In genomic region chr11:22286885-22287512, GRCm38 (mm10) we compare ENCODE assay signal across 8 mouse cellular contexts. TPM values are rescaled to one million over a fixed set of nuclear protein-coding genes. Genes with fewer than 3 reads are reported as not detected.
DNase-seq lines count a peak whose midpoint lies in the region; ATAC-seq lines count a peak whose summit lies in the region.

No protein-coding gene starts in this region.

- peak; percentile 99 for DNase-seq in adipocyte (ENCODE audit: low spot score)
- peak; percentile 97 for DNase-seq in embryo, embryonic 10 days (ENCODE audit: low spot score)
- DNase-seq in gastrocnemius, postnatal 10 days = peak; percentile 91
- DNase-seq in induced T-regulatory cell, adult 2 months (ENCODE audit: low read depth) = peak; percentile 95
- DNase-seq in left cerebral cortex, adult 9 months (ENCODE audit: low spot score in 2 of 2) = peak; percentile 91 to 97
- DNase-seq in right cerebral cortex, postnatal 14 days = peak; percentile 94
- peak; percentile 94 to 95 for DNase-seq in urinary bladder, postnatal 36 days (ENCODE audit: low spot score in 2 of 2)

- ATAC-seq in megakaryocyte progenitor cell, adult 5-6 weeks (replicated peaks; ENCODE audit: poor library complexity) = peak; percentile 94

RNA-seq across cellular contexts. Expression of gene Ehbp1, which starts 55.1 kb away (rescaled TPM):
- total RNA-seq in gastrocnemius, postnatal 10 days (2021) = 10 to 100 TPM; 22.3 to 28.7 TPM
- total RNA-seq in megakaryocyte progenitor cell, adult 5-6 weeks (2015) = 3.4 and 6.8 TPM in 2 replicates
- total RNA-seq in megakaryocyte progenitor cell, adult 5-6 weeks (2017) = 2.2 and 3.0 TPM in 2 replicates

Comparison
In these comparisons a context has a peak if more than half of its experiments do, and no peak if none do; other contexts are left out.
1. Peak in every context shown above with its lines: DNase-seq and ATAC-seq.